ENCODE assay signal across 14 mouse cellular contexts in genomic region chr1:165672355-165672754, GRCm38 (mm10). TPM values are rescaled to one million over a fixed set of nuclear protein-coding genes. Genes with fewer than 3 reads are reported as not detected.
DNase-seq lines count a peak whose midpoint lies in the region; ATAC-seq and TF ChIP-seq lines count a peak whose summit lies in the region.
"Had no signal": no experiment of that assay in that cellular context is flagged by ENCODE, and none has a peak within 500 bp of the region (broad histone marks: within the 10 kb centered on the region; RNA-seq: fewer than 3 reads in every experiment).

No protein-coding gene starts in this region.

- WGBS in thymus, adult 2 months, result 85% methylated on average over 9 of the region's 9 CpGs

- no peak for TF ChIP-seq POLR2A in thymus, adult 2 months (IDR thresholded peaks at IDR 0.05; ENCODE audit: control insufficient read depth, extremely low read depth, insufficient read depth, low read length, poor library complexity)

- no peak overlapping the region for H3K4me3 ChIP-seq in thymus, adult 2 months (ENCODE audit: control insufficient read depth, insufficient read depth, low read length)
- H3K4me3 ChIP-seq: embryonic facial prominence, embryonic 12.5 days; forebrain, embryonic 13.5 days; limb, embryonic 13.5 days had no signal

- ATAC-seq in activated CD4-positive, CD25-positive, alpha-beta regulatory T cell, adult 4 months, result peak; percentile 11
- ATAC-seq: forebrain, embryonic 13.5 days; hindbrain, embryonic 16.5 days had no signal

- no peak overlapping the region for H3K27ac ChIP-seq in thymus, adult 2 months (ENCODE audit: control insufficient read depth, insufficient read depth, low read length)
- H3K27ac ChIP-seq: embryonic facial prominence, embryonic 12.5 days; forebrain, embryonic 13.5 days; limb, embryonic 13.5 days had no signal

- no peaks in the 10 kb centered on the region for H3K27me3 ChIP-seq in thymus, adult 2 months (ENCODE audit: control insufficient read depth, insufficient read depth, low read length)
- H3K27me3 ChIP-seq: embryonic facial prominence, embryonic 12.5 days; forebrain, embryonic 13.5 days; limb, embryonic 13.5 days had no signal

- peaks cover 25% of the 10 kb centered on the region for H3K36me3 ChIP-seq in thymus, adult 2 months (ENCODE audit: control insufficient read depth, insufficient read depth, low read length)
- H3K36me3 ChIP-seq: embryonic facial prominence, embryonic 12.5 days; limb, embryonic 13.5 days had no signal

- peaks cover 8% of the 10 kb centered on the region; the same call in 1 of the 2 replicates for H3K4me1 ChIP-seq in thymus, adult 2 months (replicated peaks; ENCODE audit: control insufficient read depth, insufficient read depth, low read length)
- H3K4me1 ChIP-seq: forebrain, embryonic 13.5 days had no signal

- peak; percentile 26 for DNase-seq in kidney, adult 9 months
- DNase-seq in kidney, adult 8-10 months, result no peak
- peak; percentile 24 for DNase-seq in thymus, adult 2 months
- no peak for DNase-seq in thymus, adult 18-20 months
- peak; percentile 25 for DNase-seq in thymus, postnatal 25 days
- DNase-seq in embryo, embryonic 11 days, result no peak
- DNase-seq: cerebellum, postnatal 25 days; kidney, postnatal 10 days; retina, postnatal 1 day had no signal

- no peak for TF ChIP-seq CTCF in thymus, adult 2 months (IDR thresholded peaks at IDR 0.05; ENCODE audit: borderline replicate concordance, control insufficient read depth, extremely low read depth, insufficient read depth, low read length, poor library complexity)

RNA-seq across cellular contexts. Expression of gene Rcsd1, which starts 37.2 kb away (rescaled TPM):
- 220 and 249 TPM in 2 replicates for polyA plus RNA-seq in thymus, adult 2 months (2012; rRNA removed)
- 100 to 1,000 TPM; 110 to 112 TPM for polyA plus RNA-seq in activated CD4-positive, CD25-positive, alpha-beta regulatory T cell, adult 4 months (2017; shearing (Covaris generic))

RNA-seq across cellular contexts. Expression of gene Mpzl1, which starts 38.0 kb away (rescaled TPM):
- polyA plus RNA-seq in thymus, adult 2 months (2012; rRNA removed), result 4.6 and 5.9 TPM in 2 replicates
- polyA plus RNA-seq in activated CD4-positive, CD25-positive, alpha-beta regulatory T cell, adult 4 months (2017; shearing (Covaris generic)), result 1 to 10 TPM in 1 of 2 experiments, not detected in 1; 1.4 TPM

Comparison
In these comparisons a context has a peak if more than half of its experiments do, and no peak if none do; other contexts are left out.
1. DNase-seq: peak in kidney, adult 9 months (single experiment), thymus, adult 2 months (single experiment) and thymus, postnatal 25 days (single experiment); none in kidney, adult 8-10 months (0 of 2), thymus, adult 18-20 months (0 of 2) and embryo, embryonic 11 days (single experiment).